Mouse (Mus musculus): Measurements from ENCODE around the gene Arhgap33. TPM values are rescaled to one million over a fixed set of nuclear protein-coding genes. Genes with fewer than 3 reads are reported as not detected.

Arhgap33 gene
- polyA plus RNA-seq, 1 experiment: 276 TPM

DNA sequence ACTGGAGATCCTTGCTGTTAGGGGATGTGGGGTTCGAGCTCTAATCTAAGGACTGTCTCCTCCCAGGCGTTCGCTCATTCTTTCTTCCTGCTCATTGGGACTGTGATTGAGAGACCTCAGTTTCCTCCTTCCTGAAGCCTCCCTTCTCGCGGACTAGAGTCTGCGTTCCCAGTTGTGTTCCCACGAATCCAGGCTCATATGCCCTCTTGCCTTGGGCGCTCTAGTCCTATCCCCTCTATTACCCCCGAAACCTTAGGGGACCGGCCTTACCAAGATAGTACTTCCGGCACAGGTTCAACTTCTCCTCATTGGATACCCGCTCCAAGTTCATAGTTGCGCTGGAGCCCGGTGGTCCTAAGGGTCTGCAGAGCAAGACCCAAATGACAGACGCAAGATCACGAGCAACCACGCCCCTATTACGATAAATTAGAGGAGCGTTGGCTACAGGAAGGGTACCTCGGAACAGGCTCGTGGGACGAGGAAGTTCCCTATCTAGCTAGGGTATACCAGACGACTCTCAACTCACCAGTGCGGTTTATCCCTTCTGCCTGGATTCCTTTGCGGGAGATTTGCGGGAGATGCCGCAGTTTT, 27.8 kb upstream of the Arhgap33 start:
- no peak for DNase-seq (ENCODE audit: low read depth)
- TF ChIP-seq CTCF (IDR thresholded peaks at IDR 0.05; ENCODE audit: borderline replicate concordance, extremely low read depth, insufficient read depth, insufficient read length) (no peak), POLR2A (IDR thresholded peaks at IDR 0.05; ENCODE audit: borderline replicate concordance, extremely low read depth, insufficient read depth, insufficient read length, poor library complexity, severe bottlenecking) (no peak)

DNA sequence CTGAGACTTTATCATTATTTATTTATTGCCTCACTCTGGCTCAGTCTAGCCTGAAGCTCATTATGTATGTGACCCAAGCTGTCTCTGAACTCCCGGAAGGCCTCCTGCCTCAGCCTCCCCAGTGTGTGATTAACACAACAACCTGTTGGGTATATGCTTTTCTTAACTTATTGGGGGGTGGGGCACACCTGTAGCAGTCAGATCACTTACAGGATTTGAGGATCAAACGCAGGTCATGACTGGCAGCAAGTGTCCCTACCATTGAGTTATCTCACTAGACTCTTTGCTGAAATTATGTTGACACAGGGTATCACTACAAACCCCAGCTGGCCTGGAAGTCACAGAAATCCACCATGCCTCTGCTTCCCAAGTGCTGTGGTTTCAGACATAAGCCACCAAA, 25.4 kb upstream of the Arhgap33 start:
- no peak for TF ChIP-seq POLR2A (IDR thresholded peaks at IDR 0.05; ENCODE audit: borderline replicate concordance, extremely low read depth, insufficient read depth, insufficient read length, poor library complexity, severe bottlenecking)
- TF ChIP-seq CTCF (IDR thresholded peaks at IDR 0.05; ENCODE audit: borderline replicate concordance, extremely low read depth, insufficient read depth, insufficient read length): no peak
- no peak for DNase-seq (ENCODE audit: low read depth)

DNA sequence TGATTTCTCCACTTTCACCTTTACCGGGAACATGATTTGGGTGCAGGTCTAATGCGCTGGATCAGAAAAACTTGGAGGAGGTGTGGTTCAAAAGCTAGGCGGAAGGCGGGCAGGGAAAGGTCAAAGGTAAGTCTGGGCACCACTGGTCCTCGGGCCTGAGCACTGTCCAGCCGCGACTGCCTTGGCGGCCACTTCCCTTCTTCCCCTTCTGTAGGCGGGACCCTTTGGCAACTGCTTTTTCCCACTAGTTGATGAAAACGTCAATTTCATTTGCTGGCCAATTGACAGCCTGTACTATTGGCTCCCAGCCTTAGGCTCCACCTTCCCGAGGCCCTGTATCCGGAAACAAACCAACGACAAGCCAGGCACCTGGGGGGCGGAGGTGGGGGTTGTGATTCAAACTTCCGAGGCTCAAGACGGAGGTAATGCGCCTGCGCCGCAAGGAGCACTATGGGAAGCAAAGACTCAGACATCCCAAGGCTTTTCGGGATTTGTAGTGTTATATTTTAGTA, 24.6 kb upstream of the Arhgap33 start, which contains the start of gene Lin37:
Gene Lin37 (minus strand): TSS at position 396 of the 512 bp plus-strand sequence.
- DNase-seq (ENCODE audit: low read depth): peak; percentile 100
- peak; percentile 63; the same call in 1 of the 2 replicates for TF ChIP-seq POLR2A (IDR thresholded peaks at IDR 0.05; ENCODE audit: borderline replicate concordance, extremely low read depth, insufficient read depth, insufficient read length, poor library complexity, severe bottlenecking)
- TF ChIP-seq CTCF (IDR thresholded peaks at IDR 0.05; ENCODE audit: borderline replicate concordance, extremely low read depth, insufficient read depth, insufficient read length): no peak

DNA sequence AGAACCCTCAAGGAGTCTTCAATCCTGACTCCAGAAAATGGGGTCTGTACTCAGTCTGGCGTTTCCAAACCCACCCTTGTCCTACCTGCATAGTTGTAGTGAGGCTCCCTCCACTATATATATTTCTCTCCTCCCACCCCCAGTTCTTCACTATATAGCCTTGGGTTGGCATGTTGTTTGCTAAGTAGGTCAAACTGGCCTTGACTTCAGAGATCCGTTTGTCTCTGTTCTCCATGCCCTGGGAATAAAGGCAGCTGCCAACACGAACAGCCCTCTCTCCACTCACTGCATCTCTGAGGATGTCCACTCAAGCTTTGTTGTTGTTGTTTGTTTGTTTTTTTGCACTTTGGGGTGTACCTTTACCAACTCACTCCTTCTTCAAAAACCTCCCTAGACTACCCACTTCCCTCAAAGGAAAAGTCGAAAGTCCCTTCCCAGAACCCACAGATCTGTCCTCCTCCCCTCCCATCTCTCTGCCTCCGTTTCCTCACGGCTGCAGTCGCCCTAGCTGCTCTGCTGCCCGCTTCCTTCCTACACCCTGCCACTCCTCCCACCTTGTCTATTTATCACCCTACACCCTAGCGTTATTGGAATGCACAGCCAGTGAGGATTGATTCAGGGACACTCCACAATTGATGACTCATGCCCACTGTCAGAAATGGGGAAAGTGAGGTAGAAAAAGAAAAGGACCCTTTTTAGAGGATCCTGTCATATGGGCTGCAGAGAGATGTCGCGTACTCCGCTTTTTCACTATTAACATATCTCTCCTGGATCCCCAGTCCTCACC, 24.0 kb upstream of the Arhgap33 start:
- TF ChIP-seq POLR2A (IDR thresholded peaks at IDR 0.05; ENCODE audit: borderline replicate concordance, extremely low read depth, insufficient read depth, insufficient read length, poor library complexity, severe bottlenecking): no peak
- no peak for TF ChIP-seq CTCF (IDR thresholded peaks at IDR 0.05; ENCODE audit: borderline replicate concordance, extremely low read depth, insufficient read depth, insufficient read length)
- no peak for DNase-seq (ENCODE audit: low read depth)

DNA sequence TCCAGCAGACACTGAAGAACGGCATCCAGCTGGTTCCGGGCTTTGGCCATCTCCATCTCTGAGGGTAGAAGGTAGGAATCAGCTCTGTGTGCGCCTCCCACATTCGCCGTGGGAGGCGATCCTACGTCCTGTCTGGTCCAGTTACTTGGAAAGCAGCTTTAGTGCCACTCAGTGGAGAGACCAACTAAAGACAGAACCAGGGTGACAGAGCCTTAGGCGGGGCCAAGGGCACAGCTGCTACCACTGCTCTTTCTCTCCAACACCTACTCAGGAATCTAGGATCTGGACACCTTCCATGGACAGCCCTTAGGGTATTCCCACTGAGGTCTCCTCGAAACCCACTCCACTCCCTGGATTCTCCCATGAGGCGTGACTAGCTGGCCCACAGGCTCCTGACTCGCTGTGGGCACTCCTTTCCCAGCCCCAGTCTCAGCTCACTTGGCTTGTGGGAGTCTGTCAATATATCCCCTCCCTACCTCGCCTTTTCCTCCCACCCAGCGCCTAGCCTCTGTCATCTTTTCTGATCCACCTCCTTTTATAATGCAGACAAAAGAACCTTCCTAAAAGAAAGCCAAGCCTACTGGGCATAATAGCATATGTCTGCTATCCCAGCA, 23.1 kb upstream of the Arhgap33 start:
- no peak for TF ChIP-seq CTCF (IDR thresholded peaks at IDR 0.05; ENCODE audit: borderline replicate concordance, extremely low read depth, insufficient read depth, insufficient read length)

DNA sequence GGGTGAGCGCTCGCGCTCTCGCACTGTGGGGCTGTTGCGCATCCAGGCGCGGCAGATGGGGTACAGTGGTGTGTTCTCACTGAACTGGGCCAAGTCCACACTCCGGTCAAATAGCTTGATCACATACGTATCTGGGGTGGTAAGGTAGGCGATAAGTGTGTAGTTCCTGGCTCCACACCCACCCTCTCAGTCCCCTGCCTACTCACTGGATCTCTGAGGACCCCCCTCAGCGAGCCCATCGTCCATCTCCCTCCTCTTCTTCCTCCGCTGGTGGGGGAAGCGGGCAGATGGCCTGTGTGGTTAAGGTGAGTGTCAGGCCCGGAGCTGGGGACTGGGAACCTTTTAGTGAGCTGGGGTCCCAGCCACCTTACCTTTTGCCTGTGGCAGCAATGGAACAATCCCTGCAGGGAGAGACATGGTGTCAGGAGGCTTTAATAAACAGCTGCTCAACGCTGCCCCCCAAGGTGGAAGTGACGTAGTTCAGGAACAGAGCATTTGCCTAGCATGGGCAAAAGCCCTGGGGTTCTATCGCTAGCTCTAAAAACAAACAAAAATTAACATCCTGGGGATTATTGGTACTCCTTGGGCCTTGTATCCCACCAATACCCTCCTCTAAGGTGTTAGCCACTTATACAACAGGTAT, 22.2 kb upstream of the Arhgap33 start:
- no peak for TF ChIP-seq POLR2A (IDR thresholded peaks at IDR 0.05; ENCODE audit: borderline replicate concordance, extremely low read depth, insufficient read depth, insufficient read length, poor library complexity, severe bottlenecking)
- peak; percentile 35; the same call in 1 of the 2 replicates for TF ChIP-seq CTCF (IDR thresholded peaks at IDR 0.05; ENCODE audit: borderline replicate concordance, extremely low read depth, insufficient read depth, insufficient read length)
- DNase-seq (ENCODE audit: low read depth): no peak

More for the DNA sequence above, 23.1 kb upstream of the Arhgap33 start:
- no peak for DNase-seq (ENCODE audit: low read depth)

DNA sequence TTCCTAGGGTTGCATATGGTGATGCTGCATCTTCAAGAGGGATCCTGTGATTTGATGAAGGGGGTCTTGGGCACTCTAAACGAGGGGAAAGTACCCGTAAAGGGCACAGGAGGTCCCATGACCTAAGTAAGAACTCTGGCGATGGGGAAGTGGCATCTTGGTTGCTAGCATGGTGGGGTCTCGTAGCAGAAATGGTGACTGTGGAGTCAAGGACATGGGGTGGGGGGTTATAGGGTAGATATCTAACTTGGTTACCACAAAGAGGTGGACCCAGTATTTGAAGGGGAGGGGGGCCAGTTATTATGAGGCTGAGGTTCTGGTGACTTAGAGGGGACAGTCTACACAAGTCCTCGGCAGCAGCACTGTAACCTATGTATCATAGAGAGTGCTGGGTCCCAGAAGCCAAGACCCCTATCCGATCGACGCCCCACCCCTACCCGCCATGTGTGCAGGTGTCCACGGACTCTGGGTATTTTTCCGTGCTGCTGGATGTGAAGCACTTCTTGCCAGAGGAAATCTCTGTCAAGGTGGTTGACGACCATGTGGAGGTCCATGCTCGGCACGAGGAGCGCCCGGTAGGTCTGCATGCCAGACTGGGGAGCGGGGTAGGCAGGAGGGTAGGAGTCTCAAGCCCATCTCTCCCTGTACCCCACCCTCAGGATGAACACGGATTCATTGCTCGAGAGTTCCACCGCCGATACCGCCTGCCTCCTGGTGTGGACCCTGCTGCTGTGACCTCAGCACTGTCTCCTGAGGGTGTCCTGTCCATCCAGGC, 19.1 kb upstream of the Arhgap33 start:
- no peak for TF ChIP-seq CTCF (IDR thresholded peaks at IDR 0.05; ENCODE audit: borderline replicate concordance, extremely low read depth, insufficient read depth, insufficient read length)
- TF ChIP-seq POLR2A (IDR thresholded peaks at IDR 0.05; ENCODE audit: borderline replicate concordance, extremely low read depth, insufficient read depth, insufficient read length, poor library complexity, severe bottlenecking): no peak
- DNase-seq (ENCODE audit: low read depth): no peak

DNA sequence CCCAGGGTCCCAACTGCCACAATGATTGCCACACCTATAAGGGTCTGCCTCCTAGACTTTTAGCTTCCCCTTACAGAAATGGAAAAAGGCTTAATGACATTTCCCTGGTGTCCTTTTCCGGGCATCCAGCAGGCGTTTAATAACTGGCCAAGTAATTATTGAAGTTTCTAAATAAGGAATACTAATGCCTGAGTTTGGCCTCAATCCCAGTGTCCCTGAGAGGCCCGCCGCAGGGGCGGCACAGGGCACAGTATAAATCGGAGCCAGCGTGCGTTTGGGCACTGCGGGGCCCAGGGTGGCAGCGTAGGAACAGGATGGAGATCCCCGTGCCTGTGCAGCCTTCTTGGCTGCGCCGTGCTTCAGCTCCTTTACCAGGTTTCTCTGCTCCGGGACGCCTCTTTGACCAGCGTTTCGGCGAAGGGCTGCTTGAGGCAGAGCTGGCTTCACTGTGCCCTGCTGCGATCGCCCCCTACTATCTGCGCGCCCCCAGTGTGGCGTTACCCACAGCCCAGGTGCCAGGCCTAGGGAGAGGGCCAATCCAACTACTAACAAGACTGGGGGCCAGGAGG, 18.2 kb upstream of the Arhgap33 start:
- DNase-seq (ENCODE audit: low read depth): peak; percentile 65
- no peak for TF ChIP-seq CTCF (IDR thresholded peaks at IDR 0.05; ENCODE audit: borderline replicate concordance, extremely low read depth, insufficient read depth, insufficient read length)
- TF ChIP-seq POLR2A (IDR thresholded peaks at IDR 0.05; ENCODE audit: borderline replicate concordance, extremely low read depth, insufficient read depth, insufficient read length, poor library complexity, severe bottlenecking): no peak

DNA sequence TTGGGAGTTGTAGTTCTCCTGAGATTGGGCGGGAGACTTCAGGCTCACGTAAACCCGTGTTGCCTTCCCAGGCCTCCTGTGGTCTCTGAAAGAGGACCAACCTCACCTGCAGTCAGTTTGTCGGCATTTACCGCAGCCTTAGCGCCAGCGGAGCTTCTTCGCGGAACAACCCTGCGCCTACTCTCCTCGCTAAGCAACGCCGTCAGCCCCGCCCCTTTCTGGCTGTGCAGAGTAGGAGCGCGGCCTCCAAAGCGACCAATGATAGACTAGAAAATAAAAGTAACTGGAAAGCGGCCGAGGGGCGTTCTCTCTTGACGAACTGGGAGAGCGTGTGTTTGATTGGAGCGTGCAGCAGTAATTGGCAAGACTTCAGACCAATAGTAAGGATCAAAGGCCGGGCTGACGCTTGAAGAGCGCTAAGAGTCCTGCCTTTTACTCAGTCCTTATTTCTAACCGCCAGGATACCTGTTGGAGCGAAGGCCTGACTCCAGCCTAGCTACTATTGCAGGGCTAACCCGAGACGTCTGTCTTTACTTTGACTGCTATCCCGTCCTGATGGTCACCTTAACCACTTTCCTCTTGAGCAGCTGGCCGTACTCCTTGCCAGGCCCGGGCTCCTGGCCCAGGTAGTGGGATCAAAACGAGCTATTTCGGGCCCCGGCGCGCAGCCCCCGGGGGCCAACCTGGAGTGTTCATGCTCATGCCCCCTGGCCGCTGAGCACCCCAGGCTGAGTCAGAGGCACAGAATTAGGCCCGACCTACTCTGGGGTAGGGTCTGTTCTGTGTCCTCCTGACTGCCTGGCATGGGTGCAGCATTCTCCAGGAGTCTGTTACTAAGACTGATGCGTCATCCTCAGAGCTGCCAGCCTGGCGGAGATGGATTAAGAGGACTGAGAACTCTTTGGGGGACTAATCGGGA, 17.5 kb upstream of the Arhgap33 start, which contains the start of the genes Hspb6 and Proser3:
Gene Hspb6 (plus strand): TSS at position 77 of the 919 bp plus-strand sequence.
Gene Proser3 (minus strand): TSS at position 198 of the 919 bp plus-strand sequence.
- peak; percentile 100 for DNase-seq (ENCODE audit: low read depth)
- TF ChIP-seq POLR2A (IDR thresholded peaks at IDR 0.05; ENCODE audit: borderline replicate concordance, extremely low read depth, insufficient read depth, insufficient read length, poor library complexity, severe bottlenecking): peak; percentile 23; the same call in 1 of the 2 replicates
- TF ChIP-seq CTCF (IDR thresholded peaks at IDR 0.05; ENCODE audit: borderline replicate concordance, extremely low read depth, insufficient read depth, insufficient read length): no peak
